Mouse (Mus musculus) intestine, embryonic 16.5 days (tissue): ENCODE data around the gene Slc4a5. TPM values are rescaled to one million over a fixed set of nuclear protein-coding genes. Genes with fewer than 3 reads are reported as not detected.

ENCODE experiments used
- ATAC-seq: fragments of 200-750 bp; cut with Nextera tagmentation; 2 replicates; pipeline ENCODE4 v1.8.0; 2017; ENCODE audit warnings: moderate TSS enrichment, moderate library complexity
- H3K27ac ChIP-seq: fragments of 300-500 bp; sonication (generic); 2 replicates; pipeline ENCODE4 v1.5.1; 2014; ENCODE audit warnings: mild to moderate bottlenecking, low read length
- H3K27me3 ChIP-seq: fragments of 300-500 bp; sonication (generic); replicated peaks from 2 replicates; pipeline ENCODE4 v1.6.1; 2014; ENCODE audit warnings: low read length, control low read depth, mixed read lengths; ENCODE audit not compliant: control insufficient read depth, insufficient read depth
- H3K36me3 ChIP-seq: fragments of 300-500 bp; sonication (generic); 2 replicates; pipeline ENCODE4 v1.6.1; 2014; ENCODE audit warnings: low read length, control low read depth; ENCODE audit not compliant: control insufficient read depth, insufficient read depth
- H3K4me1 ChIP-seq: fragments of 300-500 bp; sonication (generic); 2 replicates; pipeline ENCODE4 v1.6.1; 2014; ENCODE audit warnings: low read length, control low read depth, mixed read lengths; ENCODE audit not compliant: control insufficient read depth, insufficient read depth
- H3K4me2 ChIP-seq: fragments of 300-500 bp; sonication (generic); 2 replicates; pipeline ENCODE4 v1.6.1; 2014; ENCODE audit warnings: low read depth, low read length, control low read depth
- H3K4me3 ChIP-seq: fragments of 300-500 bp; sonication (generic); 2 replicates; pipeline ENCODE4 v1.5.1; 2014; ENCODE audit warnings: mild to moderate bottlenecking, low read length
- H3K9ac ChIP-seq: fragments of 300-500 bp; sonication (generic); 2 replicates; pipeline ENCODE4 v1.6.1; 2014; ENCODE audit warnings: low read depth, low read length
- H3K9me3 ChIP-seq: fragments of 300-500 bp; sonication (generic); 2 replicates; pipeline ENCODE4 v1.6.1; 2016; ENCODE audit warnings: low read length, control low read depth; ENCODE audit not compliant: control insufficient read depth
- WGBS: fragments of 180-500 bp; shearing (Covaris S2); extraction: QIAGEN DNeasy Blood & Tissue Kit; methylation state at CpG from one replicate; pipeline ENCODE4 v1.1.7; 2014; 5-methylcytosine and 5-hydroxymethylcytosine counted together
- polyA plus RNA-seq: library from polyadenylated mRNA; unstranded; fragments of >200 nt; fragmentation: Nextera tagmentation; extraction: Ambion mirVana; gene quantifications from 2 replicates; pipeline ENCODE4 v1.2.1, GENCODE M21; 2015

Slc4a5 gene
- polyA plus RNA-seq, 1 experiment from 2014 or later, result 0.56 TPM

GRCm38 (mm10) chr6:83350172-83350571 is 130.5 kb downstream of the Slc4a5 start:
- peak overlapping the region; percentile 80 for H3K4me2 ChIP-seq
- peaks cover 23% of the 10 kb centered on the region for H3K4me1 ChIP-seq
- H3K9me3 ChIP-seq, result no peaks in the 10 kb centered on the region
- H3K9ac ChIP-seq, result peak overlapping the region; percentile 96
- 86% methylated on average over 7 of the region's 7 CpGs for WGBS
- no peak overlapping the region for H3K27ac ChIP-seq
- peak overlapping the region; percentile 89 for H3K4me3 ChIP-seq
- H3K36me3 ChIP-seq, result no peaks in the 10 kb centered on the region
- no peak for ATAC-seq
- H3K27me3 ChIP-seq, result no peaks in the 10 kb centered on the region

GRCm38 (mm10) chr6:83350851-83351405 is 131.3 kb downstream of the Slc4a5 start:
- H3K9ac ChIP-seq, result no peak overlapping the region
- WGBS, result 90% methylated on average over 16 of the region's 16 CpGs
- no peaks in the 10 kb centered on the region for H3K27me3 ChIP-seq

GRCm38 (mm10) chr6:83351490-83352160 is 132.0 kb downstream of the Slc4a5 start:
- Histone ChIP-seq H3K4me2 (no peak overlapping the region), H3K27me3 (no peaks in the 10 kb centered on the region), H3K36me3 (no peaks in the 10 kb centered on the region), H3K9me3 (no peaks in the 10 kb centered on the region), H3K4me1 (peaks cover 27% of the 10 kb centered on the region), H3K9ac (no peak overlapping the region), H3K27ac (peak overlapping the region; percentile 71), H3K4me3 (no peak overlapping the region)
- 68% methylated on average over 7 of the region's 7 CpGs for WGBS
- peak; percentile 63 for ATAC-seq

More at GRCm38 (mm10) chr6:83350851-83351405, 131.3 kb downstream of the Slc4a5 start:
- no peak for ATAC-seq
- no peak overlapping the region for H3K4me2 ChIP-seq
- H3K4me3 ChIP-seq, result no peak overlapping the region
- H3K9me3 ChIP-seq, result no peaks in the 10 kb centered on the region
- H3K36me3 ChIP-seq, result no peaks in the 10 kb centered on the region
- peaks cover 27% of the 10 kb centered on the region for H3K4me1 ChIP-seq
- no peak overlapping the region for H3K27ac ChIP-seq

- no peak overlapping the region for H3K27ac ChIP-seq
- 95% methylated on average over 24 of the region's 24 CpGs for WGBS
- no peaks in the 10 kb centered on the region for H3K9me3 ChIP-seq
- H3K4me1 ChIP-seq, result peaks cover 27% of the 10 kb centered on the region
- H3K4me3 ChIP-seq, result no peak overlapping the region
- no peaks in the 10 kb centered on the region for H3K27me3 ChIP-seq
- 0 out of 2 replicates have a peak overlapping the region, but pooled peaks have one; percentile 13 for H3K9ac ChIP-seq
- no peak for ATAC-seq
- no peak overlapping the region for H3K4me2 ChIP-seq
- H3K36me3 ChIP-seq, result no peaks in the 10 kb centered on the region
These were observed 133.2 kb downstream of the Slc4a5 start for GRCm38 (mm10) chr6:83352666-83353410.

Other genes starting within 250 kb of the Slc4a5 start
- gene Dok1, start 186.4 kb upstream of the Slc4a5 start, polyA plus RNA-seq, result 9.5 and 9.6 TPM in 2 replicates
- 11.3 and 11.9 TPM in 2 replicates for gene Loxl3, start 185.7 kb upstream of the Slc4a5 start, polyA plus RNA-seq
- 258 and 265 TPM in 2 replicates for gene Aup1, start 165.3 kb upstream of the Slc4a5 start, polyA plus RNA-seq
- gene Htra2, start 164.6 kb upstream of the Slc4a5 start, polyA plus RNA-seq, result 66.0 and 68.5 TPM in 2 replicates
- 24.0 and 28.7 TPM in 2 replicates for gene Dqx1, start 162.0 kb upstream of the Slc4a5 start, polyA plus RNA-seq
- gene Tlx2, start 149.5 kb upstream of the Slc4a5 start, polyA plus RNA-seq, result 9.3 and 10.4 TPM in 2 replicates
- 27.2 and 29.7 TPM in 2 replicates for gene Pcgf1, start 142.0 kb upstream of the Slc4a5 start, polyA plus RNA-seq
- 0.58 and 0.62 TPM in 2 replicates for gene Lbx2, start 133.5 kb upstream of the Slc4a5 start, polyA plus RNA-seq
- gene Ccdc142, start 118.2 kb upstream of the Slc4a5 start, polyA plus RNA-seq, result 1.7 and 3.0 TPM in 2 replicates
- gene Gm42688, start 118.2 kb upstream of the Slc4a5 start, polyA plus RNA-seq, result 1.7 and 2.0 TPM in 2 replicates
- gene Mrpl53, start 110.8 kb upstream of the Slc4a5 start, polyA plus RNA-seq, result 118 and 134 TPM in 2 replicates
- 8.8 and 9.4 TPM in 2 replicates for gene Mogs, start 104.3 kb upstream of the Slc4a5 start, polyA plus RNA-seq
- 94.4 and 95.5 TPM in 2 replicates for gene Wbp1, start 98.3 kb upstream of the Slc4a5 start, polyA plus RNA-seq
- gene Ino80b, start 94.4 kb upstream of the Slc4a5 start, polyA plus RNA-seq, result 8.2 and 8.8 TPM in 2 replicates
- 24.4 and 26.1 TPM in 2 replicates for gene Rtkn, start 84.4 kb upstream of the Slc4a5 start, polyA plus RNA-seq
- gene Wdr54, start 63.4 kb upstream of the Slc4a5 start, polyA plus RNA-seq, result 2.9 and 4.6 TPM in 2 replicates
- gene 1700003E16Rik, start 63.4 kb upstream of the Slc4a5 start, polyA plus RNA-seq, result 1.9 and 2.4 TPM in 2 replicates
- 73.5 and 84.5 TPM in 2 replicates for gene Dctn1, start 53.9 kb upstream of the Slc4a5 start, polyA plus RNA-seq
- gene Mthfd2, start 106.1 kb downstream of the Slc4a5 start, polyA plus RNA-seq, result 36.4 and 43.5 TPM in 2 replicates
- gene Mob1a, start 106.2 kb downstream of the Slc4a5 start, polyA plus RNA-seq, result 50.8 and 52.8 TPM in 2 replicates
- gene Bola3, start 129.3 kb downstream of the Slc4a5 start, polyA plus RNA-seq, result 173 and 186 TPM in 2 replicates
- 40.1 and 43.5 TPM in 2 replicates for gene Tet3, start 239.3 kb downstream of the Slc4a5 start, polyA plus RNA-seq